Mouse (Mus musculus): ENCODE data around the gene Ifna6.
"Not testable (repeated sequence)": the region's sequence is repeated elsewhere in the genome, so short reads cannot be mapped to it uniquely, and the experiment has no call there.

Ifna6 gene

DNA sequence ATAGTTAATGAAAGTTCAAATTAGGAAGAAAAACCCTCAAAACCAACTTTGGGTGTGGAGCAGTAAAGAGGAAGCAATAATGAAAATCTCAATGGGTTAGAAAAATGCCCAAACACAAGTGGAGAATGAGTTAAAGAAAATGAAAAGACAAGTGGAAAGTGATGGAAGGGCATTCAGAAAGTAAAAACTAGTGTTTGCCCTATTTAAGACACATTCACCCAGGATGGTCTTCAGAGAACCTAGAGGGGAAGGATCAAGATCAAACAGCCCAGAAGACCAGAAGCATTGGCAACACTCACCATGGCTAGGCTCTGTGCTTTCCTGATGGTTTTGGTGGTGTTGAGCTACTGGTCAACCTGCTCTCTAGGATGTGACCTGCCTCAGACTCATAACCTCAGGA lies at the start of gene Ifna6:
Ifna6 (plus strand) TSS at position 301 of the 400 bp plus-strand sequence.
- DNase-seq (ENCODE audit: low read depth, low spot score) = not testable (repeated sequence)

DNA sequence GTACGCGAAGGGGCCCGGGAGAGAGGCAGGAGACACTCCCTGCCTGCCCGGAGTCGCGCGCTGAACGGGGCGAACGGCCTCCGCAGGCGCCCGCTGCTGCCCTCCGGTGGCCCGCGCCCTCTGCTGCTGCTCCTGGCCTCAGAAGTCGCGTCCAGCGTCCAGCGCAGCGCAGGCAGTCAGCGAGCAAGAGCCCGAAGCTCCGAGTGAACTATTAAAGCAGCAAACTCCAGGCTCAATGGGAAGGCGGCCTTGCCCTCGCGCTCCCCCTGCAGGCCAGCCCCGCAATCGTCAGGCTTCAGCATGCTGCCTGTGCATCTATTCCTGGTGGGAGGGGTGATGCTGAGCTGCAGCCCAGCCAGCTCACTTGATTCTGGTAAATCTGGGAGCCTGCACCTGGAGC lies 47.7 kb upstream of the Ifna6 start, which contains the start of gene Gm13272:
Gm13272 (plus strand) TSS at position 301 of the 400 bp plus-strand sequence.
- DNase-seq (ENCODE audit: low read depth, low spot score) = not testable (repeated sequence)

DNA sequence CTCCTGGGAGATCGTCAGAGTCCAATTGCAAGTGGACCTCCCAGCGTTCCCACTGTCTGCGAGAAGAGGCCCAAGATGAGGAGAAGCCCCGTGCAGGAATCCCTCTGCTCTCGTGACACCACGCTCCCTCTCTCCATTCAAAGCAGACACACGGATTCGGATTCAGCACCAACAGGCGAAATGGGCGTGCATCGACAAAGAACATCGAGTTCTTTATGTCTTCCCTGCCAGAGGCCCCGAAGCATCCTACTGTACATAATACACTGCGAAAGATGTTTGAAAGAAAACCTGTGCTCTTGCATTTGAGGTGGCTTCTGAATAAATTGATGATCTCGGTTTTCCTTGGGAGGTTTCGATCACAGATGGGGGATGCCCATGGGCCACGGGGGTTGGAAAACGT lies 46.9 kb upstream of the Ifna6 start:
- DNase-seq (ENCODE audit: low read depth, low spot score) = not testable (repeated sequence)

DNA sequence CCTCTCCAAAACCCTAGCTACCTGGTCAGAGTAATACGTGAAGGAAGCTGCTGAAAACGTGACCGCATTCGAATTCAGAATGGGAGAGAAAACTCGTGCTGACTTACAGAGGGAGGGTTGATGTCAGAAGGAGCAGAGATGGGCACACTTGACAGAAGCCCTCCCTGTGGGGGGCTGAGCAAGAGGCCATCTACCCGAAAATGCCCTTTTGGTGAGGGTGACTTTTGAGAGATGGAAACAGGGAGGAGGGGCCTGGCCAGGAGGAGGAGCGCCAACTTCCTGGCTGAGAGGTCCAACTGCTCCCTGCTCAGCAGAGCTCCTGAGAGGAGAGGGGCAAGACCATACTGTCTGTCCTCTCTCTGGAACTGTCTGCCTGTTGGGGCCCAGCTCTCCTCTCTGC lies 45.4 kb upstream of the Ifna6 start, which contains the start of gene Ifnz:
Ifnz (plus strand) TSS at position 301 of the 400 bp plus-strand sequence.
- DNase-seq (ENCODE audit: low read depth, low spot score) = not testable (repeated sequence)

DNA sequence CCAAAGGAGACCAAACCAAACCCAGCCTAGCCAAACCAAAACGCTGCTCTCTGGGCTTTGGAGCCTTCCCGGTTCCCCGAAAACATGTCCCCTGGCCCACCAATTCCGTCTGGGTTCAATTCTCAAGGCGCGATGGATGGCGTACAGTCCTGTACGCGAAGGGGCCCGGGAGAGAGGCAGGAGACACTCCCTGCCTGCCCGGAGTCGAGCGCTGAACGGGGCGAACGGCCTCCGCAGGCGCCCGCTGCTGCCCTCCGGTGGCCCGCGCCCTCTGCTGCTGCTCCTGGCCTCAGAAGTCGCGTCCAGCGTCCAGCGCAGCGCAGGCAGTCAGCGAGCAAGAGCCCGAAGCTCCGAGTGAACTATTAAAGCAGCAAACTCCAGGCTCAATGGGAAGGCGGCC lies 44.9 kb upstream of the Ifna6 start:
- not testable (repeated sequence) for DNase-seq (ENCODE audit: low read depth, low spot score)

DNA sequence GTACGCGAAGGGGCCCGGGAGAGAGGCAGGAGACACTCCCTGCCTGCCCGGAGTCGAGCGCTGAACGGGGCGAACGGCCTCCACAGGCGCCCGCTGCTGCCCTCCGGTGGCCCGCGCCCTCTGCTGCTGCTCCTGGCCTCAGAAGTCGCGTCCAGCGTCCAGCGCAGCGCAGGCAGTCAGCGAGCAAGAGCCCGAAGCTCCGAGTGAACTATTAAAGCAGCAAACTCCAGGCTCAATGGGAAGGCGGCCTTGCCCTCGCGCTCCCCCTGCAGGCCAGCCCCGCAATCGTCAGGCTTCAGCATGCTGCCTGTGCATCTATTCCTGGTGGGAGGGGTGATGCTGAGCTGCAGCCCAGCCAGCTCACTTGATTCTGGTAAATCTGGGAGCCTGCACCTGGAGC lies 41.8 kb upstream of the Ifna6 start, which contains the start of gene Gm13276:
Gm13276 (plus strand) TSS at position 301 of the 400 bp plus-strand sequence.
- DNase-seq (ENCODE audit: low read depth, low spot score) = not testable (repeated sequence)

DNA sequence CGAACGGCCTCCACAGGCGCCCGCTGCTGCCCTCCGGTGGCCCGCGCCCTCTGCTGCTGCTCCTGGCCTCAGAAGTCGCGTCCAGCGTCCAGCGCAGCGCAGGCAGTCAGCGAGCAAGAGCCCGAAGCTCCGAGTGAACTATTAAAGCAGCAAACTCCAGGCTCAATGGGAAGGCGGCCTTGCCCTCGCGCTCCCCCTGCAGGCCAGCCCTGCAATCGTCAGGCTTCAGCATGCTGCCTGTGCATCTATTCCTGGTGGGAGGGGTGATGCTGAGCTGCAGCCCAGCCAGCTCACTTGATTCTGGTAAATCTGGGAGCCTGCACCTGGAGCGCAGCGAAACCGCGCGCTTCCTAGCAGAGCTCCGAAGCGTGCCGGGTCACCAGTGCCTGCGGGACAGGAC lies 38.8 kb upstream of the Ifna6 start, which contains the start of gene Gm13277:
Gm13277 (plus strand) TSS at position 231 of the 400 bp plus-strand sequence.
- not testable (repeated sequence) for DNase-seq (ENCODE audit: low read depth, low spot score)

DNA sequence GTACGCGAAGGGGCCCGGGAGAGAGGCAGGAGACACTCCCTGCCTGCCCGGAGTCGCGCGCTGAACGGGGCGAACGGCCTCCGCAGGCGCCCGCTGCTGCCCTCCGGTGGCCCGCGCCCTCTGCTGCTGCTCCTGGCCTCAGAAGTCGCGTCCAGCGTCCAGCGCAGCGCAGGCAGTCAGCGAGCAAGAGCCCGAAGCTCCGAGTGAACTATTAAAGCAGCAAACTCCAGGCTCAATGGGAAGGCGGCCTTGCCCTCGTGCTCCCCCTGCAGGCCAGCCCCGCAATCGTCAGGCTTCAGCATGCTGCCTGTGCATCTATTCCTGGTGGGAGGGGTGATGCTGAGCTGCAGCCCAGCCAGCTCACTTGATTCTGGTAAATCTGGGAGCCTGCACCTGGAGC lies 36.0 kb upstream of the Ifna6 start, which contains the start of gene Gm13278:
Gm13278 (plus strand) TSS at position 301 of the 400 bp plus-strand sequence.
- DNase-seq (ENCODE audit: low read depth, low spot score) = not testable (repeated sequence)

DNA sequence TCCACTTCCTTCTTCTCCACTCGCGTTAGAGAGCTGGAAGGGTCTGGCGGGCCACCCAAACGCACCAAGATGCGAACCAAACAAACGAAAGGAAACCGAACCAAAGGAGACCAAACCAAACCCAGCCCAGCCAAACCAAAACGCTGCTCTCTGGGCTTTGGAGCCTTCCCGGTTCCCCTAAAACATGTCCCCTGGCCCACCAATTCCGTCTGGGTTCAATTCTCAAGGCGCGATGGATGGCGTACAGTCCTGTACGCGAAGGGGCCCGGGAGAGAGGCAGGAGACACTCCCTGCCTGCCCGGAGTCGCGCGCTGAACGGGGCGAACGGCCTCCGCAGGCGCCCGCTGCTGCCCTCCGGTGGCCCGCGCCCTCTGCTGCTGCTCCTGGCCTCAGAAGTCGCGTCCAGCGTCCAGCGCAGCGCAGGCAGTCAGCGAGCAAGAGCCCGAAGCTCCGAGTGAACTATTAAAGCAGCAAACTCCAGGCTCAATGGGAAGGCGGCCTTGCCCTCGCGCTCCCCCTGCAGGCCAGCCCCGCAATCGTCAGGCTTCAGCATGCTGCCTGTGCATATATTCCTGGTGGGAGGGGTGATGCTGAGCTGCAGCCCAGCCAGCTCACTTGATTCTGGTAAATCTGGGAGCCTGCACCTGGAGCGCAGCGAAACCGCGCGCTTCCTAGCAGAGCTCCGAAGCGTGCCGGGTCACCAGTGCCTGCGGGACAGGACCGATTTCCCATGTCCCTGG lies 33.1 kb upstream of the Ifna6 start, which contains the start of gene Gm13275:
Gm13275 (plus strand) TSS at position 552 of the 740 bp plus-strand sequence.
- DNase-seq (ENCODE audit: low read depth, low spot score) = not testable (repeated sequence)

DNA sequence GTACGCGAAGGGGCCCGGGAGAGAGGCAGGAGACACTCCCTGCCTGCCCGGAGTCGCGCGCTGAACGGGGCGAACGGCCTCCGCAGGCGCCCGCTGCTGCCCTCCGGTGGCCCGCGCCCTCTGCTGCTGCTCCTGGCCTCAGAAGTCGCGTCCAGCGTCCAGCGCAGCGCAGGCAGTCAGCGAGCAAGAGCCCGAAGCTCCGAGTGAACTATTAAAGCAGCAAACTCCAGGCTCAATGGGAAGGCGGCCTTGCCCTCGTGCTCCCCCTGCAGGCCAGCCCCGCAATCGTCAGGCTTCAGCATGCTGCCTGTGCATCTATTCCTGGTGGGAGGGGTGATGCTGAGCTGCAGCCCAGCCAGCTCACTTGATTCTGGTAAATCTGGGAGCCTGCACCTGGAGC lies 30.1 kb upstream of the Ifna6 start, which contains the start of gene Gm13279:
Gm13279 (plus strand) TSS at position 301 of the 400 bp plus-strand sequence.
- DNase-seq (ENCODE audit: low read depth, low spot score) = not testable (repeated sequence)

DNA sequence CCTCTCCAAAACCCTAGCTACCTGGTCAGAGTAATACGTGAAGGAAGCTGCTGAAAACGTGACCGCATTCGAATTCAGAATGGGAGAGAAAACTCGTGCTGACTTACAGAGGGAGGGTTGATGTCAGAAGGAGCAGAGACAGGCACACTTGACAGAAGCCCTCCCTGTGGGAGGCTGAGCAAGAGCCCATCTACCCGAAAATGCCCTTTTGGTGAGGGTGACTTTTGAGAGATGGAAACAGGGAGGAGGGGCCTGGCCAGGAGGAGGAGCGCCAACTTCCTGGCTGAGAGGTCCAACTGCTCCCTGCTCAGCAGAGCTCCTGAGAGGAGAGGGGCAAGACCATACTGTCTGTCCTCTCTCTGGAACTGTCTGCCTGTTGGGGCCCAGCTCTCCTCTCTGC lies 27.9 kb upstream of the Ifna6 start, which contains the start of gene Gm13285:
Gm13285 (plus strand) TSS at position 301 of the 400 bp plus-strand sequence.
- not testable (repeated sequence) for DNase-seq (ENCODE audit: low read depth, low spot score)

DNA sequence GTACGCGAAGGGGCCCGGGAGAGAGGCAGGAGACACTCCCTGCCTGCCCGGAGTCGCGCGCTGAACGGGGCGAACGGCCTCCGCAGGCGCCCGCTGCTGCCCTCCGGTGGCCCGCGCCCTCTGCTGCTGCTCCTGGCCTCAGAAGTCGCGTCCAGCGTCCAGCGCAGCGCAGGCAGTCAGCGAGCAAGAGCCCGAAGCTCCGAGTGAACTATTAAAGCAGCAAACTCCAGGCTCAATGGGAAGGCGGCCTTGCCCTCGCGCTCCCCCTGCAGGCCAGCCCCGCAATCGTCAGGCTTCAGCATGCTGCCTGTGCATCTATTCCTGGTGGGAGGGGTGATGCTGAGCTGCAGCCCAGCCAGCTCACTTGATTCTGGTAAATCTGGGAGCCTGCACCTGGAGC lies 24.3 kb upstream of the Ifna6 start, which contains the start of gene Gm13287:
Gm13287 (plus strand) TSS at position 301 of the 400 bp plus-strand sequence.
- DNase-seq (ENCODE audit: low read depth, low spot score) = not testable (repeated sequence)

DNA sequence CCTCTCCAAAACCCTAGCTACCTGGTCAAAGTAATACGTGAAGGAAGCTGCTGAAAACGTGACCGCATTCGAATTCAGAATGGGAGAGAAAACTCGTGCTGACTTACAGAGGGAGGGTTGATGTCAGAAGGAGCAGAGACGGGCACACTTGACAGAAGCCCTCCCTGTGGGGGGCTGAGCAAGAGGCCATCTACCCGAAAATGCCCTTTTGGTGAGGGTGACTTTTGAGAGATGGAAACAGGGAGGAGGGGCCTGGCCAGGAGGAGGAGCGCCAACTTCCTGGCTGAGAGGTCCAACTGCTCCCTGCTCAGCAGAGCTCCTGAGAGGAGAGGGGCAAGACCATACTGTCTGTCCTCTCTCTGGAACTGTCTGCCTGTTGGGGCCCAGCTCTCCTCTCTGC lies 22.0 kb upstream of the Ifna6 start, which contains the start of gene Gm13288:
Gm13288 (plus strand) TSS at position 301 of the 400 bp plus-strand sequence.
- DNase-seq (ENCODE audit: low read depth, low spot score) = not testable (repeated sequence)

DNA sequence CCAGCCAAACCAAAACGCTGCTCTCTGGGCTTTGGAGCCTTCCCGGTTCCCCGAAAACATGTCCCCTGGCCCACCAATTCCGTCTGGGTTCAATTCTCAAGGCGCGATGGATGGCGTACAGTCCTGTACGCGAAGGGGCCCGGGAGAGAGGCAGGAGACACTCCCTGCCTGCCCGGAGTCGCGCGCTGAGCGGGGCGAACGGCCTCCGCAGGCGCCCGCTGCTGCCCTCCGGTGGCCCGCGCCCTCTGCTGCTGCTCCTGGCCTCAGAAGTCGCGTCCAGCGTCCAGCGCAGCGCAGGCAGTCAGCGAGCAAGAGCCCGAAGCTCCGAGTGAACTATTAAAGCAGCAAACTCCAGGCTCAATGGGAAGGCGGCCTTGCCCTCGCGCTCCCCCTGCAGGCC lies 21.5 kb upstream of the Ifna6 start:
- DNase-seq (ENCODE audit: low read depth, low spot score) = not testable (repeated sequence)

DNA sequence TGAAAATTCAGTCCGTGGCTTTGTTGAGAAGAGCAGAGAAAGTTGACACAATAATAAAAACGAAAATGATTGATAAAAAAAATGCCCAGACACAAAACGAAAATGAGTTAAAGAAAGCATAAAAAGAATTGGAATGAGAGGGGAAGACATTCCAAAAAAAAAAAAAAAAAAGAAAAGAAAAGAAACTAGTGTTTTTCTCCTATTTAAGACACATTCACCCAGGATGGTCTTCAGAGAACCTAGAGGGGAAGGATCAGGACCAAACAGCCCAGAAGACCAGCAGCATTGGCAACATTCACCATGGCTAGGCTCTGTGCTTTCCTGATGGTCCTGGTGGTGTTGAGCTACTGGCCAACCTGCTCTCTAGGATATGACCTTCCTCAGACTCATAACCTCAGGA lies 11.3 kb upstream of the Ifna6 start, which contains the start of gene Ifna7:
Ifna7 (plus strand) TSS at position 301 of the 400 bp plus-strand sequence.
- DNase-seq (ENCODE audit: low read depth, low spot score) = no peak

DNA sequence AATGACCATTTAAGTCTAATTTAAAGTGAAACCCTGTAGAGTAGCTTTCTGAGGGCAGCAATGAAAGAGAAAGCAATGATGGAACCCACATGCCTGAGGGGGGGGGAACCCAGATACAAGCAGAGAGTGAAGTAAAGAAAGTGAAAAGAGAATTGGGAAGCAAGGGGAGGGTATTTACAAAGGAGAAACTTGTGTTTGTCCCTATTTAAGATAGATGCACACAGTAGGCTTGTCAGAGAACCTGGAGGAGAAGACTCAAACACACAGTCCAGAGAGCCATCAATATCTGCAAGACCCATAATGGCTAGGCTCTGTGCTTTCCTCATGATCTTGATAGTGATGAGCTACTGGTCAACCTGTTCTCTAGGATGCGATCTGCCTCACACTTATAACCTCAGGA lies 7.6 kb upstream of the Ifna6 start, which contains the start of gene Ifna11:
Ifna11 (plus strand) TSS at position 301 of the 400 bp plus-strand sequence.
- DNase-seq (ENCODE audit: low read depth, low spot score) = no peak

DNA sequence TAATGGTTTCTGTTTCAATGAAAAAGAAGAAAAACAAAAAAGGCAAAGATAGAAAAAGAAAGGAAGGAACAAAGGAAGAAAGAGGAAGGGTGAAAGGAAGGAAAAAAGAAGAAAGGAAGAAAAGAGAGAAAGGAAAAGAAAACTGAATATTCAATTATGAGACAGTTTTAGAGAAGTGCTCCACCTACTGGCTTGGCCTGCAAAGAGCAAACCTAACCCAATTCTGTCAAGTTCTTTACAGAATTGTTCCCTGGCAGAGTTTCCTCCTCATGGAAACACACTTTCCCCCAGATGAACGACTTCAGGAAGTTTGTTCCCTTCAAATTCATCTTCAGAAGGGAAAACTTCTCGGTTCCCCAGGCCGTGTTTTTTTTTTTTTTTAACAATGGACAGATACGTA lies 4.2 kb upstream of the Ifna6 start:
- peak; percentile 14 for DNase-seq (ENCODE audit: low read depth, low spot score)

DNA sequence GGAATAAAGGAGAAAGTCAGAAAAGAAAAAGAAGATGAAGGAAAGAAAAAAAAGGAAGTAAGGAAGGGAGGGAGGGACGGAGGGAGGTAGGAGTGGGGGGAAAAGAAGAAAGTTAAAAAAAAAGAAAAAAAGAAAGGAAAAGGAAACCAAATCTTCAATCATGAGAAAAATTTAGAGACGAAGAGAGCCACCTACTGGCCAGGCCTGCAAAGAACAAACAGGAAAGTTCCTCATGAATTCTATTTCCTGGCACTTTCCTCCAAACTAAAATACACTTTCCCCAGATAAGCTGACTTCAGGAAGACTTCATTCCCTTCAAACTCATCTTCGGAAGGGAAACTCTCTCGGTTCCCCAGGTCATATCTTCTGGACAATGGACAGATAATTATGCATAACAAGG lies 3.3 kb downstream of the Ifna6 start:
- peak; percentile 19 for DNase-seq (ENCODE audit: low read depth, low spot score)

DNA sequence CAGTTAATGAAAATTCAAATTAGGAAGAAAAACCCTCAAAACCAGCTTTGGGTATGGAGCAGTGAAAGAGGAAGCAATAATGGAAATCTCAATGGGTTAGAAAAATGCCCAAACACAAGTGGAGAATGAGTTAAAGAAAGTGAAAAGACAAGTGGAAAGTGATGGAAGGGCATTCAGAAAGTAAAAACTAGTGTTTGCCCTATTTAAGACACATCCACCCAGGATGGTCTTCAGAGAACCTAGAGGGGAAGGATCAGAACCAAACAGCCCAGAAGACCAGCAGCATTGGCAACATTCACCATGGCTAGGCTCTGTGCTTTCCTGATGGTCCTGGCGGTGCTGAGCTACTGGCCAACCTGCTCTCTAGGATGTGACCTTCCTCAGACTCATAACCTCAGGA lies 8.0 kb downstream of the Ifna6 start, which contains the start of gene Ifna5:
Ifna5 (plus strand) TSS at position 301 of the 400 bp plus-strand sequence.
- not testable (repeated sequence) for DNase-seq (ENCODE audit: low read depth, low spot score)

DNA sequence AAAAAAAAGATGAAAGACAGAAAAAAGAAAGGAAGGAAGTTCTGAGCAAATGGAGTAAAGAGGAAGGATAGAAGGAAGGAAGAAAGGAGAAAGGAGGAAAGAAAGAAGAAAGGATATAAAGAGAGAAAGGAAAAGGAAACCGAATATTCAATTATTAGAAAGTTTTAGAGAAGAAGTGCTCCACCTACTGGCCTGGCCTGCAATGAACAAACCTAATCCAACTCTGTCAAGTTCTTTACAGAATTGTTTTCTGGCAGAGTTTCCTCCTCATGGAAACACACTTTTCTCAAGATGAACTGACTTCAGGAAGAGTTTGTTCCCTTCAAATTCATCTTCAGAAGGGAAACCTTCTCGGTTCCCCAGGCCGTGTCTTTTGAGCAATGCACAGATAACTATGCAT lies 11.6 kb downstream of the Ifna6 start:
- DNase-seq (ENCODE audit: low read depth, low spot score) = peak; percentile 24

DNA sequence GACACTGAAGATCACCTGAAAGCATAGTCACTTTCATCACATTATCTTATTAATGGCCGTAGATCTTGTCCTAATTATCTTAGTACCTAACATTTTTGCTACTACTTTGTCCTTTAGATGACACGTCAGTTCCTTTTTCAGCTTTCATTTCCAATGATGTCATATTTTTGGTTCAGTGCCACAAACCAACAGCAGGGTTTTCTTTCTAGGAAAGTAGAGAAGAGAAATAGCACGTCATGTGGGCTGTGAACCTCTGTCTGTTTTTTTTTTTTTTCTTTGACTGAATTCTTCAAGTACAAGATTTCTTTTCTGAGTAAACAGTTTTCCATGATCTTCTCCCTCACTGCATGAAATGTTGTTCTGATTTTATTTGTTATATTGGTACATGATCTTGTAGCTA lies 12.8 kb downstream of the Ifna6 start:
- DNase-seq (ENCODE audit: low read depth, low spot score) = no peak

DNA sequence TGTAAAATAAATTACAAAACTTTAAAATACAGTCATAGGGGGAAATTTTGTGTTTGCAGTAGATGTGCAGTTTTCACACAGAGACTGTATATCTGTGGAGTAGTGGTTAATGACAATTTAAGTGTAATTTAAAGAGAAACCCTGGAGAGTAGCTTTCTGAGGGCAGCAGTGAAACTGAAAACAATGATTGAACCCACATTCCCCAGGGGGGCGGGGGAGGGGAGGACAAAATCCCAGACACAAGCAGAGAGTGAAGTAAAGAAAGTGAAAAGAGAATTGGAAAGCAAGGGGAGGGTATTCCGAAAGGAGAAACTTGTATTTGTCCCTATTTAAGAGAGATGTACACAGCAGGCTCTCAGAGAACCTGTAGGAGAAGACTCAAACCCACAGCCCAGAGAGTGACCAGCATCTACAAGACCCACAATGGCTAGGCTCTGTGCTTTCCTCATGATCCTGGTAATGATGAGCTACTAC lies 14.3 kb downstream of the Ifna6 start, which contains the start of gene Ifna4:
Ifna4 (plus strand) TSS at position 424 of the 474 bp plus-strand sequence.
- no peak for DNase-seq (ENCODE audit: low read depth, low spot score)
